Mouse (Mus musculus): ENCODE measurements around the gene Chmp6. TPM values are rescaled to one million over a fixed set of nuclear protein-coding genes. Genes with fewer than 3 reads are reported as not detected.
A peak's percentile ranks its signal among the peaks of the same experiment; 100 is the strongest.

Gene Chmp6
- polyA plus RNA-seq, 1 experiment from 2014 or later = 94.3 TPM

DNA sequence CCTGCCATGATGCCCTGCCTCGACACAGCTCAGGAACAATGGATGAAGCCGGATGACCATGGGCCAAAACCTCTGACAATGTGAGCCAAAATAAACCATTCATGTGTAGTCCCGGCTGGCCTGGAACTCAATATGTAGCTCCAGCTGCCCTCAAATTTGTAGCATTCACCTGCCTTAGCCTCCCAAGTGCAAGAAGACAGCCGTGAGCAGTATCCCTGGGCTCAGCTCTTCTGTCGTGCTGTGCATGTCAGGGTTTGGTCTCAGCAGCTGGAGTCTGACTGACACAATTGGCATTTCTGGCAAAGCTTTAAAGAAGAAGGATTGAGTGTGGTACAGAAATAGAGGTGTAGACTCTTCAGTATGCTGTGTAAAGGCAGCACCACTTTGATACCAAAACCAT lies 33.7 kb upstream of the Chmp6 start:
- Histone ChIP-seq H3K36me3 (ENCODE audit: control insufficient read depth, insufficient read depth, low read length) (no peaks in the 10 kb centered on the region; the same call in 1 of the 2 replicates), H3K4me1 (ENCODE audit: control insufficient read depth, insufficient read depth, low read length) (no peaks in the 10 kb centered on the region), H3K27ac (ENCODE audit: low read length) (no peak overlapping the region), H3K27me3 (replicated peaks; ENCODE audit: control insufficient read depth, insufficient read depth, low read length) (no peaks in the 10 kb centered on the region), H3K4me3 (ENCODE audit: low read length) (no peak overlapping the region), H3K9me3 (ENCODE audit: control insufficient read depth, low read length) (no peaks in the 10 kb centered on the region), H3K9ac (ENCODE audit: low read depth, low read length) (no peak overlapping the region), H3K4me2 (ENCODE audit: low read depth, low read length) (no peak overlapping the region)
- WGBS = 88% methylated on average over 5 of the region's 5 CpGs
- ATAC-seq = no peak

DNA sequence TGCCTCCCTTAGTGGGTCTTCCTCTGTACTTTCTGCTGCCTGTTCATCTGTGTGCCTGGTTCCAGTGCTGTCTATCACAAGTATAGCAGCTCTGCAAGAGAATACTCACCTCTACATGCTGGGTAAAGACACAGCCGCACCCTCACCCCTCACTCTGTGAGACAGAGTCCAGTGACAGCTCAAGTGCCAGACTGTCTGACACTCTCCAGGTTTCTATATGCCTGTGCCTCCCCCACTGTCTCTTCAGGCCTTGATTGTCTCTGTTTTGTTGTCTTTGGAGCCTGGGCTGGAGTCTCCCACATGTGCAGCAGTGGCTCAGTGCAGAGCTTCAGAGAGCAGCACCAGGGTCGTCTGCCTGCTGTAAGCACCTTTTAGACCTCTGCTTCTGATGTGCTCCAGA lies 29.6 kb upstream of the Chmp6 start:
- no peaks in the 10 kb centered on the region for H3K4me1 ChIP-seq (ENCODE audit: control insufficient read depth, insufficient read depth, low read length)
- no peak overlapping the region for H3K9ac ChIP-seq (ENCODE audit: low read depth, low read length)
- no peaks in the 10 kb centered on the region for H3K9me3 ChIP-seq (ENCODE audit: control insufficient read depth, low read length)
- ATAC-seq = 0 out of 2 replicates have a peak, but pooled peaks have one; percentile 21
- H3K4me2 ChIP-seq (ENCODE audit: low read depth, low read length) = no peak overlapping the region
- no peak overlapping the region for H3K4me3 ChIP-seq (ENCODE audit: low read length)
- WGBS = 60% methylated on average over 2 of the region's 2 CpGs
- no peak overlapping the region for H3K27ac ChIP-seq (ENCODE audit: low read length)
- no peaks in the 10 kb centered on the region for H3K27me3 ChIP-seq (replicated peaks; ENCODE audit: control insufficient read depth, insufficient read depth, low read length)
- H3K36me3 ChIP-seq (ENCODE audit: control insufficient read depth, insufficient read depth, low read length) = peaks cover 5% of the 10 kb centered on the region

- Histone ChIP-seq H3K27ac (ENCODE audit: low read length) (no peak overlapping the region), H3K4me3 (ENCODE audit: low read length) (no peak overlapping the region), H3K4me1 (ENCODE audit: control insufficient read depth, insufficient read depth, low read length) (no peaks in the 10 kb centered on the region), H3K4me2 (ENCODE audit: low read depth, low read length) (no peak overlapping the region), H3K9ac (ENCODE audit: low read depth, low read length) (no peak overlapping the region), H3K27me3 (replicated peaks; ENCODE audit: control insufficient read depth, insufficient read depth, low read length) (no peaks in the 10 kb centered on the region), H3K9me3 (ENCODE audit: control insufficient read depth, low read length) (no peaks in the 10 kb centered on the region), H3K36me3 (ENCODE audit: control insufficient read depth, insufficient read depth, low read length) (peaks cover 10% of the 10 kb centered on the region)
- no peak for ATAC-seq
- WGBS = 90% methylated on average over 3 of the region's 3 CpGs
Observed at GRCm38 (mm10) chr11:119889966-119890365, 23.3 kb upstream of the Chmp6 start.

DNA sequence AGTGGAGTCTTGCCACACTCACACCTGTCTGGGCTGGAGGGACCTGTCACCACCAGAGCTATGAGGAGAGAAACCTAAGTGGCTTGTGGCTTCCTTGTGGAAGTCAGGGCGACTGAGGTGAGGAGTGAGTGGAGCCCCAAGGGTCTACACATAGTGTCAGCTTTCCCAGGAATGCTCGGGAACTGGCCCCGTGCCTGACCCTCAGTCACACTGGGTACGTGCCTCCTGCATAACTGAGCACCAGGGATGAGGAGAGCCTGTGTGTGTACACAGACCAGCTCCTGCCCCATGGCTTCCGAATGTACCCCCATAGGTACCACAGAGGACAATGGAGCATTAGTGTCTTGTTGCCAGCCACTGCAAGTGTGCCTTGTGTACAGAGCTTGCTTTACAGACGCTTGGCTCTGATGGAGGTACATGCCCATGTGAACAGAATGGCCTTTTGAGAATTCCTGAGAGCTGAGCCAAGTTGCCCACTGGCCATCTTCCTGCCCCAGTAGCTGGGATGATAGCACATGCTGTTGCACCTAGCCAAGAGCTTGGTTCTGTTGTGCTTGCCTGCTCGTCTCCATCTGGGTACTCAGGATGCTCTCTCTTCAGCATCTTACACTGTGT lies 21.5 kb upstream of the Chmp6 start:
- no peak for ATAC-seq
- Histone ChIP-seq H3K9me3 (ENCODE audit: control insufficient read depth, low read length) (no peaks in the 10 kb centered on the region), H3K27me3 (replicated peaks; ENCODE audit: control insufficient read depth, insufficient read depth, low read length) (no peaks in the 10 kb centered on the region), H3K4me1 (ENCODE audit: control insufficient read depth, insufficient read depth, low read length) (no peaks in the 10 kb centered on the region), H3K27ac (ENCODE audit: low read length) (no peak overlapping the region), H3K4me3 (ENCODE audit: low read length) (no peak overlapping the region), H3K36me3 (ENCODE audit: control insufficient read depth, insufficient read depth, low read length) (peaks cover 10% of the 10 kb centered on the region), H3K9ac (ENCODE audit: low read depth, low read length) (no peak overlapping the region), H3K4me2 (ENCODE audit: low read depth, low read length) (no peak overlapping the region)
- WGBS = 91% methylated on average over 7 of the region's 7 CpGs

GRCm38 (mm10) chr11:119893667-119894236 lies 19.5 kb upstream of the Chmp6 start:
- no peaks in the 10 kb centered on the region for H3K4me1 ChIP-seq (ENCODE audit: control insufficient read depth, insufficient read depth, low read length)
- H3K4me2 ChIP-seq (ENCODE audit: low read depth, low read length) = no peak overlapping the region
- ATAC-seq = no peak
- H3K9me3 ChIP-seq (ENCODE audit: control insufficient read depth, low read length) = no peaks in the 10 kb centered on the region
- 66% methylated on average over 10 of the region's 10 CpGs for WGBS
- H3K27me3 ChIP-seq (replicated peaks; ENCODE audit: control insufficient read depth, insufficient read depth, low read length) = no peaks in the 10 kb centered on the region
- H3K9ac ChIP-seq (ENCODE audit: low read depth, low read length) = no peak overlapping the region
- peaks cover 10% of the 10 kb centered on the region for H3K36me3 ChIP-seq (ENCODE audit: control insufficient read depth, insufficient read depth, low read length)
- no peak overlapping the region for H3K4me3 ChIP-seq (ENCODE audit: low read length)
- H3K27ac ChIP-seq (ENCODE audit: low read length) = no peak overlapping the region

DNA sequence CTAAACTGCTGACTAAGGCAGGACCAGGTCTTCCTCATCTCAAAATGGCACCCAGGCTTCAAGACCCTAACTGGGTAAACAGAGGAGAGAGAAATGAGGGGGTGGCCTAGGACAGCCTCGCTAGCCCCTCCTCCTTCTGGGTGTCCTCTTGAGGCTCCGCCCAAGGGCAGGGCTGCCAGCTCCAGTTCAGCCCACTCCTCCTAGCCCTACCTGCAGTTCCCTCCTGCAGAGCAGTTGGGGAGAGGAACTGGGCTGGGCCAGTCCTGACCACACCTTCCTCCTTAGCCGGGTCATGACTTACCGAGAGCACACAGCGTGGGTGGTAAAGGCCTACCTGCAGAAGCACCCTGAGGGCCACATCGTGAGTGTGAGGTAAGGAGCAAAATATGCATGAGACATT lies 18.6 kb upstream of the Chmp6 start:
- 0 out of 2 replicates have a peak, but pooled peaks have one; percentile 40 for ATAC-seq
- H3K4me2 ChIP-seq (ENCODE audit: low read depth, low read length) = no peak overlapping the region
- no peak overlapping the region for H3K4me3 ChIP-seq (ENCODE audit: low read length)
- no peak overlapping the region for H3K27ac ChIP-seq (ENCODE audit: low read length)
- 42% methylated on average over 6 of the region's 6 CpGs for WGBS
- no peaks in the 10 kb centered on the region for H3K27me3 ChIP-seq (replicated peaks; ENCODE audit: control insufficient read depth, insufficient read depth, low read length)
- H3K9ac ChIP-seq (ENCODE audit: low read depth, low read length) = no peak overlapping the region
- H3K36me3 ChIP-seq (ENCODE audit: control insufficient read depth, insufficient read depth, low read length) = peaks cover 6% of the 10 kb centered on the region
- no peaks in the 10 kb centered on the region for H3K4me1 ChIP-seq (ENCODE audit: control insufficient read depth, insufficient read depth, low read length)
- no peaks in the 10 kb centered on the region for H3K9me3 ChIP-seq (ENCODE audit: control insufficient read depth, low read length)

- ATAC-seq = no peak
- no peak overlapping the region for H3K4me3 ChIP-seq (ENCODE audit: low read length)
- H3K9ac ChIP-seq (ENCODE audit: low read depth, low read length) = no peak overlapping the region
- no peaks in the 10 kb centered on the region for H3K27me3 ChIP-seq (replicated peaks; ENCODE audit: control insufficient read depth, insufficient read depth, low read length)
- no peaks in the 10 kb centered on the region for H3K9me3 ChIP-seq (ENCODE audit: control insufficient read depth, low read length)
- no peak overlapping the region for H3K27ac ChIP-seq (ENCODE audit: low read length)
- H3K4me1 ChIP-seq (ENCODE audit: control insufficient read depth, insufficient read depth, low read length) = no peaks in the 10 kb centered on the region
- no peak overlapping the region for H3K4me2 ChIP-seq (ENCODE audit: low read depth, low read length)
- 77% methylated on average over 9 of the region's 9 CpGs for WGBS
- peaks cover 6% of the 10 kb centered on the region; the same call in 1 of the 2 replicates for H3K36me3 ChIP-seq (ENCODE audit: control insufficient read depth, insufficient read depth, low read length)
Observed at GRCm38 (mm10) chr11:119897041-119897440, 16.2 kb upstream of the Chmp6 start.

- Histone ChIP-seq H3K36me3 (ENCODE audit: control insufficient read depth, insufficient read depth, low read length) (peaks cover 6% of the 10 kb centered on the region; the same call in 1 of the 2 replicates), H3K9me3 (ENCODE audit: control insufficient read depth, low read length) (no peaks in the 10 kb centered on the region), H3K4me2 (ENCODE audit: low read depth, low read length) (no peak overlapping the region), H3K9ac (ENCODE audit: low read depth, low read length) (no peak overlapping the region), H3K27ac (ENCODE audit: low read length) (no peak overlapping the region), H3K27me3 (replicated peaks; ENCODE audit: control insufficient read depth, insufficient read depth, low read length) (no peaks in the 10 kb centered on the region), H3K4me3 (ENCODE audit: low read length) (no peak overlapping the region), H3K4me1 (ENCODE audit: control insufficient read depth, insufficient read depth, low read length) (no peaks in the 10 kb centered on the region)
- WGBS = 88% methylated on average over 11 of the region's 11 CpGs
- ATAC-seq = no peak
Observed at GRCm38 (mm10) chr11:119898976-119899375, 14.3 kb upstream of the Chmp6 start.

DNA sequence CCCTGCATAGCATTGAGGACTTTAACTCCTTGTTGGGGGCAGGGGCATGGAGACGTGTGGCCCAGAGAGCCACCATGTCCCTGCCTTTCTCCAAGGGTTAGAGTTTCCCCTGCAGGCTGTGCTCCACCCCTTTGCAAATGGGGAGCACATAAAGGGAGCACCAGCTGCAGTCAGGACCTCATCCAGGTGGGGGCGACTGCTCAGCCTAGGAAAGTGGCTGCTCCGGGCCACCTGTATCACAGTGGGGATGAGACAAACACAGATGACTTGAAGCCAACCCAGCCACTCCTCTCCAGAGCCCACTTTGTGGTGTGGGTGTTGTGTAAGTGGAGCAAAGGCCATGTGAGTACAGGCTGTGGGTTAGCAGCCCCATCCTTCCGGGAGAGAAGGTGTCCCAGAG lies 12.1 kb upstream of the Chmp6 start:
- Histone ChIP-seq H3K27me3 (replicated peaks; ENCODE audit: control insufficient read depth, insufficient read depth, low read length) (no peaks in the 10 kb centered on the region), H3K9me3 (ENCODE audit: control insufficient read depth, low read length) (no peaks in the 10 kb centered on the region), H3K9ac (ENCODE audit: low read depth, low read length) (no peak overlapping the region), H3K27ac (ENCODE audit: low read length) (no peak overlapping the region), H3K4me1 (ENCODE audit: control insufficient read depth, insufficient read depth, low read length) (no peaks in the 10 kb centered on the region), H3K4me3 (ENCODE audit: low read length) (no peak overlapping the region), H3K36me3 (ENCODE audit: control insufficient read depth, insufficient read depth, low read length) (0 out of 2 replicates have a peak, but pooled peaks cover 6% of the 10 kb centered on the region), H3K4me2 (ENCODE audit: low read depth, low read length) (no peak overlapping the region)
- 72% methylated on average over 4 of the region's 4 CpGs for WGBS
- no peak for ATAC-seq
